Mouse (Mus musculus) G1E (cell line): ENCODE measurements at regions not wholly inside any gene's neighbourhood (a gene's known extent, or its start where the extent isn't known, plus 50 kb on each side); places are given as distances from the start of the nearest gene placed in this dataset.

ENCODE experiments used
- ATAC-seq: 2 replicates; pipeline ENCODE4 v1.8.0; 2016; ENCODE audit warnings: mild to moderate bottlenecking; ENCODE audit not compliant: insufficient number of reproducible peaks, poor library complexity, low FRiP score, severe bottlenecking; ENCODE audit errors: extremely low read depth
- DNase-seq: peaks from one replicate; pipeline ENCODE4 v3.0.0; 2012; ENCODE audit warnings: low spot score
- H3K27me3 ChIP-seq: 2 replicates; pipeline ENCODE4 v1.6.1; 2012; ENCODE audit warnings: mild to moderate bottlenecking, low read length, inconsistent platforms; ENCODE audit not compliant: insufficient read depth
- H3K36me3 ChIP-seq: replicated peaks from 2 replicates; pipeline ENCODE3; 2012; ENCODE audit warnings: mild to moderate bottlenecking, inconsistent platforms
- H3K4me1 ChIP-seq: 2 replicates; pipeline ENCODE4 v1.6.1; 2012; ENCODE audit warnings: low read depth, low read length, inconsistent platforms, mixed read lengths; ENCODE audit not compliant: insufficient read depth
- H3K4me3 ChIP-seq: 2 replicates; pipeline ENCODE4 v1.5.1; 2012; ENCODE audit warnings: low read depth, mild to moderate bottlenecking, inconsistent platforms, low read length, moderate library complexity, mixed read lengths
- H3K9me3 ChIP-seq: replicated peaks from 2 replicates; pipeline ENCODE4 v1.6.1; 2012; ENCODE audit warnings: inconsistent platforms
- CTCF ChIP-seq: IDR thresholded peaks from 2 replicates; pipeline ENCODE4 v1.5.1; 2012; ENCODE audit warnings: low read depth, low read length, inconsistent platforms, mixed read lengths
- GATA1 ChIP-seq: IDR thresholded peaks from 2 replicates; pipeline ENCODE4 v1.6.1; 2012; ENCODE audit warnings: borderline replicate concordance, low read length, inconsistent platforms, mixed read lengths
- GATA2 ChIP-seq: IDR thresholded peaks from 2 replicates; pipeline ENCODE4 v1.6.1; 2012; ENCODE audit warnings: low read depth, low read length, inconsistent platforms, borderline replicate concordance
- POLR2AphosphoS5 ChIP-seq: IDR thresholded peaks from 2 replicates; pipeline ENCODE4 v1.6.1; 2012; ENCODE audit warnings: low read depth, low read length, inconsistent platforms; ENCODE audit not compliant: insufficient replicate concordance
- TAL1 ChIP-seq: conservative IDR thresholded peaks from 2 replicates; pipeline ENCODE4 v1.6.1; 2012; ENCODE audit warnings: low read depth, low read length, inconsistent platforms, mixed read lengths

DNA sequence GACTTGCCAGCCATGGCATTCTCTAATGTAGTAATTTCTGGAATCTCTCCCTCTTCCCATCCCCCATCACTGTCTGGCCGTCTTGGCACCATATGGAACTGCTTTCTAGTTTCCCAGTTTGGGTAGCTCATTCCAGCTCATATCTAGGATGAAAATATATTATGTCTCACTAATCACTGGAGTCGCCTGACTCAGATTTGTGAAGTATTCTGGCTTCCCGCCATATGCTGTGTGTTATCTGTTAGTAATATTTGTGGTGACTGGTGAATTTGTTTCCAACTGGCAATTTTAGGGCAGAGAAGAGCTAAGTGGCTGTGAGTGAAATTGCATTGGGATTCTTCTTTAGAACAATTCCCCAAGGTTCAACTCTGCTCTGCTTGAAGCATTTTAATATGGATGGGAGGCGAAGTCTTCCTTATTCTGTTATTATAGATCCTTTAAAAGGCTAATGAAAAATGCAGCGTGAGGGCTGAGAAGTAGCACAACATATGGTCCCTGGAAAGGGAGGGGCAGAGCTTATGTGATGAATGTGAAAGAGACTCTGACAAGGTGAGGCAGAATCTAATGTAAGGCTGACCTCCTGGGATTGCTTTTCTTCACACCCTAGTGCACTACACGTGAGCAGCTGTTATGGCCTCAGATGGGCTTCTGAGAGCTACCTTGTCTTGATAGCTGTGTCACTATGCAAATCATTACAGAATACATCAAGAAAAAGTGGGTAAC lies 92.3 kb upstream of the Reg3b start:
- H3K27me3 ChIP-seq: no peaks in the 10 kb centered on the region
- TF ChIP-seq CTCF (no peak), GATA2 (no peak), POLR2AphosphoS5 (no peak), TAL1 (no peak), GATA1 (no peak)
- H3K4me3 ChIP-seq: no peak overlapping the region
- H3K4me1 ChIP-seq: no peaks in the 10 kb centered on the region
- DNase-seq: no peak
- no peaks in the 10 kb centered on the region for H3K36me3 ChIP-seq
- peaks cover 6% of the 10 kb centered on the region for H3K9me3 ChIP-seq
- no peak for ATAC-seq

DNA sequence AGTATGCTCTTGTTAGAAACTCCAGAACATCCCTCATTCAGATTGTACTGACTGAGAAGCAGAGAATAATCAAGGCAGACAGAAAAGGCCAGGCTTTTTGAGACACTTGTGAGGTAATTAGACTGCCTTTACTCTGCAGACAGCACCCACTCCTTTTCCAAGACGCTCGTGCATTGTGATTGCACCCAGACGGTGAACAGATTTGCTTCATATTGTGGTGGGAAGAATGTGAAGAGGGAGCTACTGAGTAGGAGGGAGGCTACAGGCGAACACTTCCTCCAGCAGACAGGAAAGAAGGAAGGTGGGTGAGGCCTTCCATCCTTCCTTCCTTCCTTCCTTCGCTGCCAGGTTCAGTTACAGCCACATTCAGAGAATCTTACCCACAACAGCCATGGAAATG lies 89.9 kb upstream of the Reg3b start:
- ATAC-seq (peak; percentile 8; the same call in 1 of the 2 replicates), DNase-seq (no peak)
- Histone ChIP-seq H3K36me3 (no peaks in the 10 kb centered on the region), H3K4me3 (no peak overlapping the region), H3K27me3 (no peaks in the 10 kb centered on the region), H3K9me3 (peaks cover 3% of the 10 kb centered on the region; the same call in 1 of the 2 replicates), H3K4me1 (no peaks in the 10 kb centered on the region)
- TF ChIP-seq POLR2AphosphoS5 (no peak), GATA2 (no peak), CTCF (no peak), GATA1 (no peak), TAL1 (no peak)

DNA sequence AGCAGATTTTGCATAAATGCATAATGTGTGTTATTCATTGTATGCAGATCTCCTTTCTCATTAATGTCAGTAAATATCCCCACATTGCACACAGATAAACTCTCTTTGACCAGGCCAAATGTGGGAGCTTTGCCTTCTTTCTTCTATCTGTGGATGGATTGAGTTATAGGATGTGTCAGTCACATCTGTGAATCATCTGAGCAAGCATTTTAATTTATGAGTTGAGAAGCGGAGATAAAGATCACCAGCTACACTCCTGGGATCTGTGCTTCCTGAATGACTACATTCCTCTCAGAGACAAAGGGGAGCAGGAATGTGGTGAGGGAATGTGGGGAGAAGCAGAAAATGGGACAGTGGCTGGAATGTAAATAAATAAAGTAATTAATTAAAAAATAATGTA lies 75.8 kb upstream of the Reg3b start:
- Histone ChIP-seq H3K4me3 (no peak overlapping the region), H3K9me3 (no peaks in the 10 kb centered on the region; the same call in 1 of the 2 replicates), H3K4me1 (no peaks in the 10 kb centered on the region), H3K27me3 (no peaks in the 10 kb centered on the region), H3K36me3 (no peaks in the 10 kb centered on the region)
- DNase-seq (no peak), ATAC-seq (no peak)
- TF ChIP-seq POLR2AphosphoS5: no peak

GRCm38 (mm10) chr6:78303187-78303740 lies 67.2 kb upstream of the Reg3b start:
- no peaks in the 10 kb centered on the region for H3K27me3 ChIP-seq
- DNase-seq (no peak), ATAC-seq (no peak)
- TF ChIP-seq TAL1 (no peak), POLR2AphosphoS5 (no peak), GATA1 (no peak), GATA2 (no peak), CTCF (no peak)
- no peaks in the 10 kb centered on the region for H3K36me3 ChIP-seq
- no peak overlapping the region for H3K4me3 ChIP-seq
- H3K9me3 ChIP-seq: peaks cover 3% of the 10 kb centered on the region; the same call in 1 of the 2 replicates
- no peaks in the 10 kb centered on the region for H3K4me1 ChIP-seq
